Mouse (Mus musculus) forebrain, embryonic 14.5 days (tissue): Measurements from ENCODE around the gene Bcl2. TPM values are rescaled to one million over a fixed set of nuclear protein-coding genes. Genes with fewer than 3 reads are reported as not detected.

ENCODE experiments used
- ATAC-seq: fragments of 200-750 bp; cut with Nextera tagmentation; 2 replicates; pipeline ENCODE4 v1.8.0; 2017; ENCODE audit warnings: mild to moderate bottlenecking, moderate library complexity
- DNase-seq: peaks from one replicate; pipeline ENCODE4 v3.0.0-alpha.2; 2015; ENCODE audit warnings: low spot score
- H3K27ac ChIP-seq: fragments of 300-500 bp; sonication (generic); 2 replicates; pipeline ENCODE4 v1.5.1; 2014; ENCODE audit warnings: low read depth, mild to moderate bottlenecking, control low read depth, low read length, moderate library complexity
- H3K27me3 ChIP-seq: fragments of 300-500 bp; sonication (generic); replicated peaks from 2 replicates; pipeline ENCODE4 v1.6.1; 2014; ENCODE audit warnings: low read length, control low read depth, mixed read lengths; ENCODE audit not compliant: control insufficient read depth, insufficient read depth
- H3K36me3 ChIP-seq: fragments of 300-500 bp; sonication (generic); 2 replicates; pipeline ENCODE4 v1.6.1; 2014; ENCODE audit warnings: low read length, control low read depth; ENCODE audit not compliant: control insufficient read depth, insufficient read depth
- H3K4me1 ChIP-seq: fragments of 300-500 bp; sonication (generic); 2 replicates; pipeline ENCODE4 v1.6.1; 2014; ENCODE audit warnings: antibody characterized with exemption, low read length, control low read depth; ENCODE audit not compliant: control insufficient read depth, insufficient read depth
- H3K4me2 ChIP-seq: fragments of 300-500 bp; sonication (generic); 2 replicates; pipeline ENCODE4 v1.6.1; 2014; ENCODE audit warnings: mild to moderate bottlenecking, control low read depth, low read length
- H3K4me3 ChIP-seq: fragments of 300-500 bp; sonication (generic); 2 replicates; pipeline ENCODE4 v1.5.1; 2014; ENCODE audit warnings: low read depth, low read length, control low read depth
- H3K9ac ChIP-seq: fragments of 300-500 bp; sonication (generic); 2 replicates; pipeline ENCODE4 v1.6.1; 2014; ENCODE audit warnings: mild to moderate bottlenecking, low read length, control low read depth, moderate library complexity
- H3K9me3 ChIP-seq: fragments of 300-500 bp; sonication (generic); replicated peaks from 2 replicates; pipeline ENCODE4 v1.6.1; 2016; ENCODE audit warnings: low read length, control low read depth, mixed read lengths; ENCODE audit not compliant: control insufficient read depth
- WGBS: fragments of 180-500 bp; shearing (Covaris S2); extraction: QIAGEN DNeasy Blood & Tissue Kit; methylation state at CpG from one replicate; pipeline ENCODE4 v1.1.7; 2014; 5-methylcytosine and 5-hydroxymethylcytosine counted together
- polyA plus RNA-seq: library from polyadenylated mRNA; unstranded; fragments of >200 nt; fragmentation: Nextera tagmentation; extraction: Ambion mirVana; gene quantifications from 2 replicates; pipeline ENCODE4 v1.2.1, GENCODE M21; 2014

Gene Bcl2
- polyA plus RNA-seq, 1 experiment from 2014 or later: 5.3 TPM

GRCm38 (mm10) chr1:106597575-106598291, 116.3 kb downstream of the Bcl2 start:
- no peak for ATAC-seq

GRCm38 (mm10) chr1:106596380-106596779, 117.7 kb downstream of the Bcl2 start:
- WGBS: 96% methylated on average over 1 of the region's 1 CpGs
- DNase-seq: no peak
- no peak overlapping the region for H3K9ac ChIP-seq
- no peaks in the 10 kb centered on the region for H3K4me1 ChIP-seq
- ATAC-seq: no peak
- no peaks in the 10 kb centered on the region for H3K27me3 ChIP-seq
- no peak overlapping the region for H3K27ac ChIP-seq
- no peak overlapping the region for H3K4me2 ChIP-seq
- H3K4me3 ChIP-seq: no peak overlapping the region
- no peaks in the 10 kb centered on the region for H3K9me3 ChIP-seq
- no peaks in the 10 kb centered on the region for H3K36me3 ChIP-seq

More at GRCm38 (mm10) chr1:106597575-106598291, 116.3 kb downstream of the Bcl2 start:
- H3K9ac ChIP-seq: no peak overlapping the region
- no peak overlapping the region for H3K27ac ChIP-seq
- peaks cover 5% of the 10 kb centered on the region; the same call in 1 of the 2 replicates for H3K4me1 ChIP-seq
- 66% methylated on average over 5 of the region's 5 CpGs for WGBS
- H3K4me3 ChIP-seq: no peak overlapping the region
- DNase-seq: no peak
- H3K9me3 ChIP-seq: no peaks in the 10 kb centered on the region
- H3K4me2 ChIP-seq: no peak overlapping the region
- no peaks in the 10 kb centered on the region for H3K27me3 ChIP-seq
- no peaks in the 10 kb centered on the region for H3K36me3 ChIP-seq

GRCm38 (mm10) chr1:106595286-106595885, 118.7 kb downstream of the Bcl2 start:
- Histone ChIP-seq H3K4me2 (no peak overlapping the region), H3K4me1 (no peaks in the 10 kb centered on the region), H3K36me3 (no peaks in the 10 kb centered on the region), H3K27ac (no peak overlapping the region), H3K9ac (no peak overlapping the region), H3K9me3 (no peaks in the 10 kb centered on the region), H3K4me3 (no peak overlapping the region), H3K27me3 (no peaks in the 10 kb centered on the region)
- DNase-seq (peak; percentile 64), ATAC-seq (peak; percentile 62; the same call in 1 of the 2 replicates)
- WGBS: 31% methylated on average over 6 of the region's 6 CpGs

GRCm38 (mm10) chr1:106591180-106591774, 122.8 kb downstream of the Bcl2 start:
- Histone ChIP-seq H3K9me3 (no peaks in the 10 kb centered on the region), H3K9ac (no peak overlapping the region), H3K4me3 (no peak overlapping the region), H3K4me2 (no peak overlapping the region), H3K27ac (no peak overlapping the region), H3K27me3 (no peaks in the 10 kb centered on the region), H3K36me3 (no peaks in the 10 kb centered on the region), H3K4me1 (no peaks in the 10 kb centered on the region)
- WGBS: 39% methylated on average over 2 of the region's 2 CpGs
- ATAC-seq: no peak
- DNase-seq: no peak

GRCm38 (mm10) chr1:106589141-106589540, 124.9 kb downstream of the Bcl2 start:
- Histone ChIP-seq H3K36me3 (no peaks in the 10 kb centered on the region), H3K4me2 (no peak overlapping the region), H3K9ac (no peak overlapping the region), H3K4me1 (0 out of 2 replicates have a peak, but pooled peaks cover 3% of the 10 kb centered on the region), H3K4me3 (no peak overlapping the region), H3K27ac (no peak overlapping the region), H3K27me3 (no peaks in the 10 kb centered on the region), H3K9me3 (no peaks in the 10 kb centered on the region)
- no peak for ATAC-seq
- 92% methylated on average over 2 of the region's 2 CpGs for WGBS
- DNase-seq: no peak

- H3K4me2 ChIP-seq: no peak overlapping the region
- H3K9ac ChIP-seq: no peak overlapping the region
- no peaks in the 10 kb centered on the region for H3K27me3 ChIP-seq
- ATAC-seq: no peak
- WGBS: 93% methylated on average over 4 of the region's 4 CpGs
- peaks cover 7% of the 10 kb centered on the region; the same call in 1 of the 2 replicates for H3K4me1 ChIP-seq
- no peaks in the 10 kb centered on the region for H3K36me3 ChIP-seq
- DNase-seq: no peak
- no peak overlapping the region for H3K4me3 ChIP-seq
- no peak overlapping the region for H3K27ac ChIP-seq
- no peaks in the 10 kb centered on the region for H3K9me3 ChIP-seq
Measured at GRCm38 (mm10) chr1:106587866-106588470, 126.1 kb downstream of the Bcl2 start.

- no peak overlapping the region for H3K9ac ChIP-seq
- H3K27ac ChIP-seq: no peak overlapping the region
- ATAC-seq: no peak
- no peak for DNase-seq
- 92% methylated on average over 6 of the region's 6 CpGs for WGBS
- no peaks in the 10 kb centered on the region for H3K27me3 ChIP-seq
- peaks cover 7% of the 10 kb centered on the region; the same call in 1 of the 2 replicates for H3K4me1 ChIP-seq
- no peak overlapping the region for H3K4me2 ChIP-seq
- no peaks in the 10 kb centered on the region for H3K36me3 ChIP-seq
- H3K4me3 ChIP-seq: no peak overlapping the region
- H3K9me3 ChIP-seq: no peaks in the 10 kb centered on the region
Measured at GRCm38 (mm10) chr1:106586761-106587160, 127.3 kb downstream of the Bcl2 start.

GRCm38 (mm10) chr1:106585349-106585748, 128.7 kb downstream of the Bcl2 start:
- ATAC-seq: no peak
- Histone ChIP-seq H3K36me3 (no peaks in the 10 kb centered on the region), H3K9me3 (no peaks in the 10 kb centered on the region), H3K9ac (no peak overlapping the region), H3K27ac (no peak overlapping the region), H3K27me3 (no peaks in the 10 kb centered on the region), H3K4me1 (peaks cover 7% of the 10 kb centered on the region; the same call in 1 of the 2 replicates), H3K4me2 (no peak overlapping the region), H3K4me3 (no peak overlapping the region)
- no peak for DNase-seq
